ENCODE assay signal across 28 mouse cellular contexts in genomic region chr9:11920251-11920650, GRCm38 (mm10).
"Had no signal": no experiment of that assay in that cellular context is flagged by ENCODE, and none has a peak within 500 bp of the region (broad histone marks: within the 10 kb centered on the region; RNA-seq: fewer than 3 reads in every experiment).

No protein-coding gene starts in this region.

- H3K9ac ChIP-seq: heart, embryonic 12.5 days; heart, embryonic 13.5 days; heart, embryonic 15.5 days; hindbrain, embryonic 12.5 days; hindbrain, embryonic 13.5 days; hindbrain, embryonic 14.5 days; hindbrain, embryonic 15.5 days; intestine, embryonic 15.5 days; kidney, embryonic 15.5 days had no signal

- H3K27ac ChIP-seq: heart, embryonic 13.5 days; heart, embryonic 15.5 days; hindbrain, embryonic 10.5 days; hindbrain, embryonic 12.5 days; hindbrain, embryonic 13.5 days; hindbrain, embryonic 14.5 days; hindbrain, embryonic 15.5 days; hindbrain, postnatal 0 days; intestine, embryonic 15.5 days; kidney, embryonic 15.5 days; kidney, postnatal 0 days; layer of hippocampus, adult 2 months; left cerebral cortex, adult 2 months had no signal

- H3K4me1 ChIP-seq: heart, embryonic 12.5 days; heart, embryonic 13.5 days; heart, embryonic 15.5 days; hindbrain, embryonic 10.5 days; hindbrain, embryonic 12.5 days; hindbrain, embryonic 13.5 days; hindbrain, embryonic 15.5 days; intestine, embryonic 15.5 days; kidney, embryonic 15.5 days had no signal

- H3K4me3 ChIP-seq: heart, embryonic 12.5 days; heart, embryonic 13.5 days; heart, embryonic 15.5 days; hindbrain, embryonic 10.5 days; hindbrain, embryonic 12.5 days; hindbrain, embryonic 13.5 days; hindbrain, embryonic 15.5 days; intestine, embryonic 15.5 days; kidney, embryonic 15.5 days; layer of hippocampus, adult 2 months; left cerebral cortex, adult 2 months had no signal

- DNase-seq: heart, postnatal 10 days; heart, postnatal 14 days; heart, postnatal 36 days; heart, postnatal 4 days; kidney, postnatal 10 days; kidney, postnatal 14 days; kidney, postnatal 25 days; kidney, postnatal 4 days; layer of hippocampus, adult 9-11 months; layer of hippocampus, postnatal 36 days had no signal

- H3K9me3 ChIP-seq: heart, embryonic 15.5 days; intestine, embryonic 15.5 days; kidney, embryonic 15.5 days had no signal

- H3K36me3 ChIP-seq: heart, embryonic 12.5 days; heart, embryonic 13.5 days; heart, embryonic 15.5 days; hindbrain, embryonic 10.5 days; hindbrain, embryonic 12.5 days; hindbrain, embryonic 13.5 days; hindbrain, embryonic 15.5 days; intestine, embryonic 15.5 days; kidney, embryonic 15.5 days had no signal

- ATAC-seq: hindbrain, embryonic 16.5 days; hindbrain, postnatal 0 days; inflammation-experienced regulatory T-cells, adult 6 months; intestine, embryonic 15.5 days; intestine, embryonic 16.5 days; intestine, postnatal 0 days had no signal
